ENCODE assay signal across 17 mouse cellular contexts in the genomic region with DNA sequence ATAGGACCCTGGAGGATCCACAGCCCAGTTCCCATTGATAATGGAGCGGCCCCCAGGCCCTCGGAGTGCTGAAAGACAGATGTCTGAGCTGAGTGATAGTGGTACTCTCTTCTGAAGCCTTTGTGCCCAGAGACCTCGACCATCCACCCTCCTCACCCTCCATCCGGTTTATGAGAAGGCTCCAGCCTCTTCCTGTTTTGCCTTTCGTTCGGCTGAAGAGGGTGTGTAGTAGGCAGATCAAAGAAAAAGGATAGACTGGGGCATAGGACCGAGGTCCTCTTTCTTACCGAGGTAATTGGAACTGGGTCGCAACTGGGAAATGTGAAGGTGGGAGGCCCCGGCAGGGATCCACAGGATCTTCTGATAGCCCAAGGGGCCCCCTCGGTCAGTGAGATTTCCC. TPM values are rescaled to one million over a fixed set of nuclear protein-coding genes. Genes with fewer than 3 reads are reported as not detected.
A peak's percentile ranks its signal among the peaks of the same experiment; 100 is the strongest.
DNase-seq lines count a peak whose midpoint lies in the region; ATAC-seq and TF ChIP-seq lines count a peak whose summit lies in the region.
"Had no signal": no experiment of that assay in that cellular context is flagged by ENCODE, and none has a peak within 500 bp of the region (broad histone marks: within the 10 kb centered on the region; RNA-seq: fewer than 3 reads in every experiment).

No protein-coding gene starts in this region.

- no peak overlapping the region for H3K9ac ChIP-seq in liver, embryonic 11.5 days (ENCODE audit: low read depth, low read length)
- no peak overlapping the region for H3K9ac ChIP-seq in liver, postnatal 0 days (replicated peaks)
- H3K9ac ChIP-seq in embryonic facial prominence, embryonic 11.5 days (replicated peaks; ENCODE audit: low read length) = 0 out of 2 replicates have a peak overlapping the region, but pooled peaks have one; percentile 18

- peak overlapping the region; percentile 25 for H3K4me3 ChIP-seq in heart, embryonic 10.5 days
- H3K4me3 ChIP-seq in liver, embryonic 11.5 days (ENCODE audit: low read depth, low read length) = no peak overlapping the region
- no peak overlapping the region for H3K4me3 ChIP-seq in liver, postnatal 0 days (ENCODE audit: low read depth, low read length)
- H3K4me3 ChIP-seq in embryonic facial prominence, embryonic 11.5 days (ENCODE audit: low read depth, low read length) = no peak overlapping the region

- no peak for TF ChIP-seq CTCF in liver, postnatal 0 days (IDR thresholded peaks at IDR 0.05; ENCODE audit: low read depth)

- H3K4me2 ChIP-seq in liver, embryonic 11.5 days = peak overlapping the region; percentile 1; the same call in 1 of the 2 replicates
- no peak overlapping the region for H3K4me2 ChIP-seq in liver, postnatal 0 days (ENCODE audit: low read depth, low read length)
- H3K4me2 ChIP-seq in embryonic facial prominence, embryonic 11.5 days (ENCODE audit: low read depth, low read length) = no peak overlapping the region; the same call in 1 of the 2 replicates

- no peak for DNase-seq in heart, embryonic 10.5 days (ENCODE audit: low spot score)
- no peak for DNase-seq in heart, adult 11 months
- DNase-seq in liver, embryonic 11.5 days (ENCODE audit: low spot score) = no peak
- no peak for DNase-seq in liver, postnatal 0 days
- DNase-seq in CD4-positive helper T cell, adult 2 months (ENCODE audit: low read depth, low spot score) = peak; percentile 31
- no peak for DNase-seq in embryonic facial prominence, embryonic 11.5 days (ENCODE audit: low spot score)
- DNase-seq in adrenal gland, adult (ENCODE audit: inconsistent age in 2 of 2, low spot score in 1 of 2) = no peak
- no peak for DNase-seq in cerebellum, postnatal 10 days
- DNase-seq: adrenal gland, postnatal 25 days; cerebellum, postnatal 36 days; kidney, postnatal 14 days; left cerebral cortex, postnatal 4 days; right cerebral cortex, postnatal 14 days had no signal

- no peaks in the 10 kb centered on the region for H3K9me3 ChIP-seq in heart, embryonic 10.5 days
- H3K9me3 ChIP-seq in liver, embryonic 11.5 days (ENCODE audit: control insufficient read depth, low read length) = no peaks in the 10 kb centered on the region
- H3K9me3 ChIP-seq in liver, postnatal 0 days (ENCODE audit: low read length) = no peaks in the 10 kb centered on the region
- H3K9me3 ChIP-seq in embryonic facial prominence, embryonic 11.5 days (replicated peaks; ENCODE audit: control insufficient read depth, low read length) = no peaks in the 10 kb centered on the region

- 0 out of 2 replicates have a peak, but pooled peaks cover 3% of the 10 kb centered on the region for H3K36me3 ChIP-seq in heart, embryonic 10.5 days
- no peaks in the 10 kb centered on the region for H3K36me3 ChIP-seq in liver, embryonic 11.5 days (ENCODE audit: control insufficient read depth, insufficient read depth, low read length)
- H3K36me3 ChIP-seq in liver, postnatal 0 days (replicated peaks; ENCODE audit: insufficient read depth, low read length) = no peaks in the 10 kb centered on the region
- no peaks in the 10 kb centered on the region; the same call in 1 of the 2 replicates for H3K36me3 ChIP-seq in embryonic facial prominence, embryonic 11.5 days (replicated peaks; ENCODE audit: control insufficient read depth, insufficient read depth, low read depth, low read length)

- H3K27me3 ChIP-seq in heart, embryonic 10.5 days (ENCODE audit: insufficient read depth, poor library complexity, severe bottlenecking) = no peaks in the 10 kb centered on the region
- peaks cover 4% of the 10 kb centered on the region for H3K27me3 ChIP-seq in liver, embryonic 11.5 days (replicated peaks; ENCODE audit: control insufficient read depth, insufficient read depth, low read length)
- H3K27me3 ChIP-seq in liver, postnatal 0 days (ENCODE audit: insufficient read depth, low read length) = peaks cover 4% of the 10 kb centered on the region; the same call in 1 of the 2 replicates
- H3K27me3 ChIP-seq in embryonic facial prominence, embryonic 11.5 days (ENCODE audit: control insufficient read depth, insufficient read depth, low read length) = no peaks in the 10 kb centered on the region
- H3K27me3 ChIP-seq: Patski had no signal

- 7% methylated on average over 11 of the region's 11 CpGs for WGBS in heart, embryonic 10.5 days
- 22% methylated on average over 11 of the region's 11 CpGs for WGBS in liver, embryonic 11.5 days
- 30% methylated on average over 11 of the region's 11 CpGs for WGBS in liver, postnatal 0 days (ENCODE audit: insufficient replicate concordance)
- WGBS in embryonic facial prominence, embryonic 11.5 days = 50% methylated on average over 11 of the region's 11 CpGs

- ATAC-seq in liver, embryonic 11.5 days (replicated peaks; ENCODE audit: low FRiP score) = no peak
- ATAC-seq in liver, postnatal 0 days = no peak
- ATAC-seq in embryonic facial prominence, embryonic 11.5 days (replicated peaks; ENCODE audit: insufficient number of reproducible peaks, low FRiP score, low TSS enrichment, low read depth) = no peak
- ATAC-seq: forebrain, embryonic 16.5 days; intestine, embryonic 16.5 days; midbrain, embryonic 16.5 days; Patski had no signal

- peak overlapping the region; percentile 49; the same call in 1 of the 2 replicates for H3K27ac ChIP-seq in heart, embryonic 10.5 days
- H3K27ac ChIP-seq in liver, embryonic 11.5 days (ENCODE audit: low read depth, low read length) = no peak overlapping the region
- no peak overlapping the region for H3K27ac ChIP-seq in liver, postnatal 0 days (ENCODE audit: low read depth)
- H3K27ac ChIP-seq in embryonic facial prominence, embryonic 11.5 days (replicated peaks; ENCODE audit: low read depth, low read length) = no peak overlapping the region

- peaks cover 80% of the 10 kb centered on the region for H3K4me1 ChIP-seq in heart, embryonic 10.5 days
- H3K4me1 ChIP-seq in liver, embryonic 11.5 days (replicated peaks; ENCODE audit: control insufficient read depth, insufficient read depth, low read length) = peaks cover 25% of the 10 kb centered on the region
- H3K4me1 ChIP-seq in liver, postnatal 0 days (ENCODE audit: insufficient read depth) = peaks cover 9% of the 10 kb centered on the region; the same call in 1 of the 2 replicates
- peaks cover 2% of the 10 kb centered on the region for H3K4me1 ChIP-seq in embryonic facial prominence, embryonic 11.5 days (ENCODE audit: control insufficient read depth, insufficient read depth, low read length)

- no peak for TF ChIP-seq EP300 in liver, postnatal 0 days (IDR thresholded peaks at IDR 0.05; ENCODE audit: low read depth)

RNA-seq across cellular contexts. Expression of a gene that starts 6.4 kb away (rescaled TPM):
- polyA plus RNA-seq in heart, embryonic 10.5 days (2016; fragmentation: Nextera tagmentation; extraction: Ambion mirVana) = 4.2 and 5.7 TPM in 2 replicates
- 0.38 and 1.2 TPM in 2 replicates for polyA plus RNA-seq in liver, embryonic 11.5 days (2014; fragmentation: Nextera tagmentation; extraction: Ambion mirVana)
- 2.5 and 2.6 TPM in 2 replicates for polyA plus RNA-seq in liver, postnatal 0 days (2015; fragmentation: Nextera tagmentation; extraction: Ambion mirVana)
- 0.55 and 0.71 TPM in 2 replicates for polyA plus RNA-seq in embryonic facial prominence, embryonic 11.5 days (2014; fragmentation: Nextera tagmentation; extraction: Ambion mirVana)

RNA-seq across cellular contexts. Expression of a gene that starts 22.8 kb away (rescaled TPM):
- 37.7 and 50.2 TPM in 2 replicates for polyA plus RNA-seq in heart, embryonic 10.5 days (2016; fragmentation: Nextera tagmentation; extraction: Ambion mirVana)
- polyA plus RNA-seq in liver, embryonic 11.5 days (2014; fragmentation: Nextera tagmentation; extraction: Ambion mirVana) = 52.2 and 57.7 TPM in 2 replicates
- polyA plus RNA-seq in liver, postnatal 0 days (2015; fragmentation: Nextera tagmentation; extraction: Ambion mirVana) = 36.2 and 38.2 TPM in 2 replicates
- 77.1 and 83.3 TPM in 2 replicates for polyA plus RNA-seq in embryonic facial prominence, embryonic 11.5 days (2014; fragmentation: Nextera tagmentation; extraction: Ambion mirVana)

RNA-seq across cellular contexts. Expression of a gene that starts 56.6 kb away (rescaled TPM):
- 59.3 and 67.2 TPM in 2 replicates for polyA plus RNA-seq in heart, embryonic 10.5 days (2016; fragmentation: Nextera tagmentation; extraction: Ambion mirVana)
- 51.3 and 55.8 TPM in 2 replicates for polyA plus RNA-seq in liver, embryonic 11.5 days (2014; fragmentation: Nextera tagmentation; extraction: Ambion mirVana)
- 20.1 and 23.9 TPM in 2 replicates for polyA plus RNA-seq in liver, postnatal 0 days (2015; fragmentation: Nextera tagmentation; extraction: Ambion mirVana)
- polyA plus RNA-seq in embryonic facial prominence, embryonic 11.5 days (2014; fragmentation: Nextera tagmentation; extraction: Ambion mirVana) = 69.7 and 79.4 TPM in 2 replicates

RNA-seq across cellular contexts. Expression of a gene that starts 58.0 kb away (rescaled TPM):
- polyA plus RNA-seq in heart, embryonic 10.5 days (2016; fragmentation: Nextera tagmentation; extraction: Ambion mirVana) = 76.8 and 109 TPM in 2 replicates
- 30.4 and 31.7 TPM in 2 replicates for polyA plus RNA-seq in liver, embryonic 11.5 days (2014; fragmentation: Nextera tagmentation; extraction: Ambion mirVana)
- 81.2 and 90.1 TPM in 2 replicates for polyA plus RNA-seq in liver, postnatal 0 days (2015; fragmentation: Nextera tagmentation; extraction: Ambion mirVana)
- 5.1 and 6.1 TPM in 2 replicates for polyA plus RNA-seq in embryonic facial prominence, embryonic 11.5 days (2014; fragmentation: Nextera tagmentation; extraction: Ambion mirVana)
